Mouse (Mus musculus) retina, postnatal 1 day (tissue): Measurements from ENCODE around the gene Hsp90ab1.

Experiments
- DNase-seq: peaks from one replicate; pipeline ENCODE4 v3.0.0-alpha.2; 2012

The Hsp90ab1 gene

GRCm38 (mm10) chr17:45530346-45530782, 42.7 kb downstream of the Hsp90ab1 start:
- DNase-seq, result no peak

GRCm38 (mm10) chr17:45526571-45526970, 46.5 kb downstream of the Hsp90ab1 start:
- DNase-seq, result peak; percentile 54

GRCm38 (mm10) chr17:45524961-45525360, 48.1 kb downstream of the Hsp90ab1 start:
- no peak for DNase-seq

GRCm38 (mm10) chr17:45523263-45523662, 49.8 kb downstream of the Hsp90ab1 start, which contains the start of gene Tcte1:
Gene Tcte1, plus strand, starts transcription at chr17:45523434.
- DNase-seq, result peak; percentile 89

GRCm38 (mm10) chr17:45520136-45520535, 52.9 kb downstream of the Hsp90ab1 start:
- no peak for DNase-seq

GRCm38 (mm10) chr17:45518766-45519475, 54.1 kb downstream of the Hsp90ab1 start:
- DNase-seq, result no peak
